In the genomic region with DNA sequence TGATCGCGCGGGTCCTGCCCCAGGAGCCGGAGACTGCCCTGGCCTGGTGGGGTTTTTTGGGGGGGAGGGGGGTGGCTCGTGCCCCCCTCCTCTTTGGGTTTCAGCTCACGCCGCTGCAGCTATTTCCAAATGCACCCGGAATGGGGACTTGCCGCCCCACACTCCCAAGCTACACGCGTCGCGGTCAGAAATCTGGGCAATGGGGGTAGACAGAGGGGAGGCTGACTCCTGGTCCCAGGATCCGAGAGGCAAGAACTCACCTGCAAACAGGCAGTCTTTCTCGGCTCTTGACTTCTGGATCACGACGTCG, we compare ENCODE assay signal across 9 mouse cellular contexts. TPM values are rescaled to one million over a fixed set of nuclear protein-coding genes. Genes with fewer than 3 reads are reported as not detected.
DNase-seq lines count a peak whose midpoint lies in the region; ATAC-seq and TF ChIP-seq lines count a peak whose summit lies in the region.
"Had no signal": no experiment of that assay in that cellular context is flagged by ENCODE, and none has a peak within 500 bp of the region (broad histone marks: within the 10 kb centered on the region; RNA-seq: fewer than 3 reads in every experiment).

No protein-coding gene starts in this region.

- WGBS in hindbrain, embryonic 11.5 days, result 1% methylated on average over 15 of the region's 18 CpGs
- 0% methylated on average over 16 of the region's 18 CpGs for WGBS in midbrain, embryonic 11.5 days

- no peaks in the 10 kb centered on the region for H3K9me3 ChIP-seq in hindbrain, embryonic 11.5 days (ENCODE audit: control insufficient read depth, low read length)
- no peaks in the 10 kb centered on the region for H3K9me3 ChIP-seq in midbrain, embryonic 11.5 days (ENCODE audit: control insufficient read depth, low read length)

- peak; percentile 62 for ATAC-seq in hindbrain, embryonic 11.5 days (ENCODE audit: low FRiP score)
- peak; percentile 55; the same call in 1 of the 2 replicates for ATAC-seq in midbrain, embryonic 11.5 days (ENCODE audit: low FRiP score)

- peak overlapping the region; percentile 96 for H3K4me3 ChIP-seq in gastrocnemius, adult 2 months
- H3K4me3 ChIP-seq in hindbrain, embryonic 11.5 days (ENCODE audit: low read depth, low read length), result peak overlapping the region; percentile 74
- H3K4me3 ChIP-seq in midbrain, embryonic 11.5 days (ENCODE audit: low read depth, low read length), result peak overlapping the region; percentile 74

- H3K4me1 ChIP-seq in hindbrain, embryonic 11.5 days (replicated peaks; ENCODE audit: control insufficient read depth, insufficient read depth, low read length), result no peaks in the 10 kb centered on the region
- no peaks in the 10 kb centered on the region; the same call in 1 of the 2 replicates for H3K4me1 ChIP-seq in midbrain, embryonic 11.5 days (ENCODE audit: control insufficient read depth, insufficient read depth, low read length)

- H3K36me3 ChIP-seq in hindbrain, embryonic 11.5 days (ENCODE audit: control insufficient read depth, insufficient read depth, low read length), result no peaks in the 10 kb centered on the region
- no peaks in the 10 kb centered on the region for H3K36me3 ChIP-seq in midbrain, embryonic 11.5 days (ENCODE audit: control insufficient read depth, insufficient read depth, low read length)
- H3K36me3 ChIP-seq: G1E had no signal

- peak overlapping the region; percentile 85 for H3K27ac ChIP-seq in gastrocnemius, adult 2 months
- H3K27ac ChIP-seq in hindbrain, embryonic 11.5 days (ENCODE audit: low read depth, low read length), result peak overlapping the region; percentile 85
- peak overlapping the region; percentile 80 for H3K27ac ChIP-seq in midbrain, embryonic 11.5 days (ENCODE audit: low read depth, low read length)

- peak overlapping the region; percentile 88 for H3K9ac ChIP-seq in hindbrain, embryonic 11.5 days (ENCODE audit: low read depth, low read length)
- H3K9ac ChIP-seq in midbrain, embryonic 11.5 days (ENCODE audit: low read length), result peak overlapping the region; percentile 91

- no peak for DNase-seq in gastrocnemius, adult 2 months
- no peak for DNase-seq in gastrocnemius, postnatal 10 days
- peak; percentile 31 for DNase-seq in thymus, postnatal 0 days (ENCODE audit: low spot score)
- no peak for DNase-seq in thymus, postnatal 14 days
- peak; percentile 76 for DNase-seq in hindbrain, embryonic 11.5 days (ENCODE audit: low spot score)
- DNase-seq in midbrain, embryonic 11.5 days (ENCODE audit: low spot score, missing footprints), result peak; percentile 97
- DNase-seq in urinary bladder, adult 2 months (ENCODE audit: low spot score), result no peak
- no peak for DNase-seq in thymus, postnatal 36 days

- no peak for TF ChIP-seq CTCF in gastrocnemius, adult 2 months (IDR thresholded peaks at IDR 0.05)

- H3K27me3 ChIP-seq in hindbrain, embryonic 11.5 days (ENCODE audit: control insufficient read depth, insufficient read depth, low read length), result no peaks in the 10 kb centered on the region
- H3K27me3 ChIP-seq in midbrain, embryonic 11.5 days (ENCODE audit: control insufficient read depth, insufficient read depth, low read length), result peaks cover 2% of the 10 kb centered on the region; the same call in 1 of the 2 replicates

- intact Hi-C loops in gastrocnemius, adult 2 months (cut with DNase I), result loop anchor here (5.0 kb wide), 3 partner anchors 38 to 102 kb away; no protein-coding TSS in a partner anchor

- peak overlapping the region; percentile 90 for H3K4me2 ChIP-seq in hindbrain, embryonic 11.5 days (replicated peaks; ENCODE audit: low read depth, low read length)
- peak overlapping the region; percentile 77 for H3K4me2 ChIP-seq in midbrain, embryonic 11.5 days

RNA-seq across cellular contexts. Expression of a gene that starts 0.5 kb away (rescaled TPM):
- total RNA-seq in gastrocnemius, adult 2 months (2021), result 10 to 100 TPM; 12.9 to 14.5 TPM
- total RNA-seq in gastrocnemius, postnatal 10 days (2021), result 10 to 100 TPM; 18.4 to 21.9 TPM
- 9.8 TPM in 2 replicates for polyA plus RNA-seq in thymus, postnatal 0 days (2015; fragmentation: Nextera tagmentation; extraction: Ambion mirVana)
- 17.2 and 18.2 TPM in 2 replicates for polyA plus RNA-seq in hindbrain, embryonic 11.5 days (2014; fragmentation: Nextera tagmentation; extraction: Ambion mirVana)
- polyA plus RNA-seq in midbrain, embryonic 11.5 days (2014; fragmentation: Nextera tagmentation; extraction: Ambion mirVana), result 13.3 and 15.1 TPM in 2 replicates
- polyA plus RNA-seq in urinary bladder, adult 2 months (2012; rRNA removed), result 16.5 and 20.4 TPM in 2 replicates
- polyA plus RNA-seq: G1E had no signal

Comparison
In these comparisons a context has a peak if more than half of its experiments do, and no peak if none do; other contexts are left out.
1. DNase-seq: peak in thymus, postnatal 0 days (single experiment), hindbrain, embryonic 11.5 days (single experiment) and midbrain, embryonic 11.5 days (single experiment); none in gastrocnemius, adult 2 months (single experiment), gastrocnemius, postnatal 10 days (single experiment), thymus, postnatal 14 days (single experiment), urinary bladder, adult 2 months (single experiment) and thymus, postnatal 36 days (0 of 2).
2. Peak in every context shown above with its lines, with median percentiles within 50 percentile points of each other: H3K27ac ChIP-seq and H3K4me3 ChIP-seq.